Mouse (Mus musculus): ENCODE measurements around the gene Snrnp25. TPM values are rescaled to one million over a fixed set of nuclear protein-coding genes. Genes with fewer than 3 reads are reported as not detected.
A peak's percentile ranks its signal among the peaks of the same experiment; 100 is the strongest.
"Not testable (repeated sequence)": the region's sequence is repeated elsewhere in the genome, so short reads cannot be mapped to it uniquely, and the experiment has no call there.

Snrnp25 gene
- total and polyA plus RNA-seq, 3 experiments = 106 to 208 (median 123) TPM

GRCm38 (mm10) chr11:32200075-32200601 lies 5.1 kb upstream of the Snrnp25 start, which contains the start of gene Il9r (continued):
- TF ChIP-seq UBTF (IDR thresholded peaks at IDR 0.05; ENCODE audit: low read depth, low read length) = no peak
- TF ChIP-seq POLR2A (IDR thresholded peaks at IDR 0.05; ENCODE audit: low read depth, low read length) = no peak
- TF ChIP-seq PAX5 (IDR thresholded peaks at IDR 0.05; ENCODE audit: low read length) = no peak
- no peak for TF ChIP-seq ZNF384 (IDR thresholded peaks at IDR 0.05; ENCODE audit: low read depth, low read length)
- no peak for TF ChIP-seq HCFC1 (IDR thresholded peaks at IDR 0.05; ENCODE audit: low read depth, low read length)

- TF ChIP-seq SMC3 (IDR thresholded peaks at IDR 0.05; ENCODE audit: low read depth, low read length) = peak; percentile 49
- TF ChIP-seq MYC (IDR thresholded peaks at IDR 0.05; ENCODE audit: low read depth, low read length) = peak; percentile 52; the same call in 1 of the 2 replicates
- peak in 1 of 2 experiments; percentile 59; a peak in 2 of 4 replicates for TF ChIP-seq CTCF (conservative IDR thresholded peaks at IDR 0.05 in 1 of 2, IDR thresholded peaks at IDR 0.05 in 1 of 2; ENCODE audit: low read depth in 2 of 2, low read length in 2 of 2)
- H3K9ac ChIP-seq (ENCODE audit: insufficient read depth, low read depth); H3K4me3 ChIP-seq (replicated peaks in 1 of 3; ENCODE audit: low read depth in 2 of 3, low read length in 2 of 3, poor library complexity in 1 of 3); H3K27me3 ChIP-seq (replicated peaks); H3K9me3 ChIP-seq (replicated peaks; ENCODE audit: low read length); H3K27ac ChIP-seq (ENCODE audit: insufficient read depth, low read depth); H3K79me2 ChIP-seq (replicated peaks; ENCODE audit: control insufficient read depth, extremely low read depth, insufficient read depth, poor library complexity, severe bottlenecking); H3K36me3 ChIP-seq (replicated peaks in 1 of 2; ENCODE audit: control insufficient read depth in 1 of 2, insufficient read depth in 1 of 2, low read length in 1 of 2); dilution Hi-C loops (cut with MboI; ENCODE audit: extremely low pct_ligation_motif_present, extremely low pct_unique_long_range_greater_than_20kb, low sequenced_read_pairs): not testable (repeated sequence)
- H3K4me2 ChIP-seq (ENCODE audit: insufficient read depth, low read depth, poor library complexity, severe bottlenecking) = peak overlapping the region; percentile 48; the same call in 1 of the 2 replicates
- peak; percentile 54 for DNase-seq (ENCODE audit: extremely low read depth)
- in situ Hi-C loops (cut with MboI; ENCODE audit: low pct_ligation_motif_present, low pct_unique_long_range_greater_than_20kb, low sequenced_read_pairs) = loop anchor here (5.0 kb wide), 1 partner anchor 36 kb away; no protein-coding TSS in a partner anchor
- peaks cover 16 to 66% of the 10 kb centered on the region in 2 experiments for H3K4me1 ChIP-seq (ENCODE audit: control insufficient read depth in 1 of 2, insufficient read depth in 2 of 2)
Measured at GRCm38 (mm10) chr11:32200992-32201391, 4.2 kb upstream of the Snrnp25 start.

GRCm38 (mm10) chr11:32201922-32202685 lies 3.1 kb upstream of the Snrnp25 start:
- H3K27me3 ChIP-seq (replicated peaks) = no peaks in the 10 kb centered on the region
- peaks cover 13 to 66% of the 10 kb centered on the region in 2 experiments for H3K4me1 ChIP-seq (ENCODE audit: control insufficient read depth in 1 of 2, insufficient read depth in 2 of 2)
- H3K4me2 ChIP-seq (ENCODE audit: insufficient read depth, low read depth, poor library complexity, severe bottlenecking) = peak overlapping the region; percentile 3; the same call in 1 of the 2 replicates
- H3K9me3 ChIP-seq (replicated peaks; ENCODE audit: low read length) = no peaks in the 10 kb centered on the region
- 0 out of 2 replicates have a peak, but pooled peaks have one; percentile 30 for TF ChIP-seq MYC (IDR thresholded peaks at IDR 0.05; ENCODE audit: low read depth, low read length)
- TF ChIP-seq MAX (IDR thresholded peaks at IDR 0.05; ENCODE audit: low read length) = peak; percentile 72; the same call in 1 of the 2 replicates
- 0 out of 2 replicates have a peak, but pooled peaks have one; percentile 4 for TF ChIP-seq SIN3A (IDR thresholded peaks at IDR 0.05; ENCODE audit: low read length)
- no peak for TF ChIP-seq POLR2AphosphoS2 (IDR thresholded peaks at IDR 0.05; ENCODE audit: low read depth, low read length)
- TF ChIP-seq UBTF (IDR thresholded peaks at IDR 0.05; ENCODE audit: low read depth, low read length) = no peak
- TF ChIP-seq GABPA (IDR thresholded peaks at IDR 0.05; ENCODE audit: insufficient replicate concordance, low read depth, low read length) = no peak
- peak; percentile 85 for TF ChIP-seq ETS1 (conservative IDR thresholded peaks at IDR 0.05; ENCODE audit: low read depth, low read length)
- no peak for TF ChIP-seq CHD2 (IDR thresholded peaks at IDR 0.05; ENCODE audit: low read length)
- TF ChIP-seq ZC3H11A (IDR thresholded peaks at IDR 0.05; ENCODE audit: low read depth, low read length) = no peak
- no peak for TF ChIP-seq ZKSCAN1 (IDR thresholded peaks at IDR 0.05; ENCODE audit: borderline replicate concordance, low read depth, low read length)
- no peak for TF ChIP-seq KAT2A (IDR thresholded peaks at IDR 0.05; ENCODE audit: insufficient replicate concordance, low read length)
- no peak for TF ChIP-seq JUND (conservative IDR thresholded peaks at IDR 0.05; ENCODE audit: low read depth, low read length)
- TF ChIP-seq RCOR1 (conservative IDR thresholded peaks at IDR 0.05; ENCODE audit: low read depth, low read length) = no peak
- peak; percentile 14; the same call in 1 of the 2 replicates for TF ChIP-seq TCF12 (IDR thresholded peaks at IDR 0.05; ENCODE audit: low read depth, low read length)
- TF ChIP-seq MEF2A (IDR thresholded peaks at IDR 0.05; ENCODE audit: borderline replicate concordance, low read depth, low read length) = no peak
- no peak for TF ChIP-seq NRF1 (IDR thresholded peaks at IDR 0.05; ENCODE audit: low read depth, low read length)
- no peak for TF ChIP-seq CHD1 (IDR thresholded peaks at IDR 0.05; ENCODE audit: low read depth, low read length)
- peak; percentile 35; the same call in 1 of the 2 replicates for TF ChIP-seq MXI1 (IDR thresholded peaks at IDR 0.05; ENCODE audit: low read depth, low read length)
- TF ChIP-seq EP300 (IDR thresholded peaks at IDR 0.05; ENCODE audit: low read length) = 0 out of 2 replicates have a peak, but pooled peaks have one; percentile 49
- no peak for TF ChIP-seq JUN (IDR thresholded peaks at IDR 0.05; ENCODE audit: insufficient read depth, low read depth, low read length)
- no peak for TF ChIP-seq TBP (conservative IDR thresholded peaks at IDR 0.05; ENCODE audit: low read depth, low read length)
- H3K9ac ChIP-seq (ENCODE audit: insufficient read depth, low read depth) = peak overlapping the region; percentile 17; the same call in 1 of the 2 replicates
- H3K79me2 ChIP-seq (replicated peaks; ENCODE audit: control insufficient read depth, extremely low read depth, insufficient read depth, poor library complexity, severe bottlenecking) = no peaks in the 10 kb centered on the region
- H3K27ac ChIP-seq (ENCODE audit: insufficient read depth, low read depth) = no peak overlapping the region
- DNase-seq (ENCODE audit: extremely low read depth) = peak; percentile 61
- H3K4me3 ChIP-seq (replicated peaks in 1 of 3; ENCODE audit: low read depth in 2 of 3, low read length in 2 of 3, poor library complexity in 1 of 3) = no peak overlapping the region
- peaks cover under 1 to 7% of the 10 kb centered on the region in 2 experiments for H3K36me3 ChIP-seq (replicated peaks in 1 of 2; ENCODE audit: control insufficient read depth in 1 of 2, insufficient read depth in 1 of 2, low read length in 1 of 2)
- dilution Hi-C loops (cut with MboI; ENCODE audit: extremely low pct_ligation_motif_present, extremely low pct_unique_long_range_greater_than_20kb, low sequenced_read_pairs) (no loop called here), in situ Hi-C loops (cut with MboI; ENCODE audit: low pct_ligation_motif_present, low pct_unique_long_range_greater_than_20kb, low sequenced_read_pairs) (loop anchor here (5.0 kb wide), 1 partner anchor 35 kb away; no protein-coding TSS in a partner anchor)
